Mouse (Mus musculus): ENCODE results near the gene Cmtr1. TPM values are rescaled to one million over a fixed set of nuclear protein-coding genes. Genes with fewer than 3 reads are reported as not detected.

Cmtr1 gene
- 49.2 and 57.6 TPM in 2 replicates for polyA plus RNA-seq (2021; fragmentation: Nextera tagmentation)
- long read RNA-seq, experiment 1, full-length matches to known transcripts, result 161 of 183 reads
- long read RNA-seq, experiment 1, partial matches to known transcripts, result 10 of 183 reads
- long read RNA-seq, experiment 1, other reads (novel, unspliced or antisense), result 12 of 183 reads
- long read RNA-seq, experiment 2, full-length matches to known transcripts, result 12 of 44 reads
- long read RNA-seq, experiment 2, partial matches to known transcripts, result 19 of 44 reads
- long read RNA-seq, experiment 2, other reads (novel, unspliced or antisense), result 13 of 44 reads

GRCm38 (mm10) chr17:29660076-29660761, at the start of gene Cmtr1:
Gene Cmtr1 (plus strand): TSS chr17:29660595.

GRCm38 (mm10) chr17:29614115-29615023, 46.0 kb upstream of the Cmtr1 start, which contains the start of the genes Rnf8 and Gm28043:
Gene Rnf8 (plus strand): TSS chr17:29614790.
Gene Gm28043 (plus strand): TSS chr17:29614876.

GRCm38 (mm10) chr17:29716732-29717445, 56.5 kb downstream of the Cmtr1 start, which contains the start of gene Ccdc167:
Gene Ccdc167 (minus strand): TSS chr17:29717044.

Other genes with a start within 250 kb of the Cmtr1 start
- 1.1 and 2.7 TPM in 2 replicates for gene Pim1, start 169.8 kb upstream of the Cmtr1 start, polyA plus RNA-seq (2021; fragmentation: Nextera tagmentation)
- gene Gm17657, start 111.0 kb upstream of the Cmtr1 start, polyA plus RNA-seq (2021; fragmentation: Nextera tagmentation), result not detected in 2 replicates
- gene Tbc1d22b, start 110.8 kb upstream of the Cmtr1 start, polyA plus RNA-seq (2021; fragmentation: Nextera tagmentation), result 4.1 and 15.1 TPM in 2 replicates
- gene Tmem217, start 108.2 kb upstream of the Cmtr1 start, polyA plus RNA-seq (2021; fragmentation: Nextera tagmentation), result 0.45 and 0.87 TPM in 2 replicates
- gene Rnf8, start 45.8 kb upstream of the Cmtr1 start, polyA plus RNA-seq (2021; fragmentation: Nextera tagmentation), result 46.4 and 64.0 TPM in 2 replicates
- 0.99 and 1.1 TPM in 2 replicates for gene Gm28043, start 45.7 kb upstream of the Cmtr1 start, polyA plus RNA-seq (2021; fragmentation: Nextera tagmentation)
- gene Ccdc167, start 56.4 kb downstream of the Cmtr1 start, polyA plus RNA-seq (2021; fragmentation: Nextera tagmentation), result 20.4 and 27.3 TPM in 2 replicates